Mouse (Mus musculus): Measurements from ENCODE around the gene Pomt2.

The Pomt2 gene

DNA sequence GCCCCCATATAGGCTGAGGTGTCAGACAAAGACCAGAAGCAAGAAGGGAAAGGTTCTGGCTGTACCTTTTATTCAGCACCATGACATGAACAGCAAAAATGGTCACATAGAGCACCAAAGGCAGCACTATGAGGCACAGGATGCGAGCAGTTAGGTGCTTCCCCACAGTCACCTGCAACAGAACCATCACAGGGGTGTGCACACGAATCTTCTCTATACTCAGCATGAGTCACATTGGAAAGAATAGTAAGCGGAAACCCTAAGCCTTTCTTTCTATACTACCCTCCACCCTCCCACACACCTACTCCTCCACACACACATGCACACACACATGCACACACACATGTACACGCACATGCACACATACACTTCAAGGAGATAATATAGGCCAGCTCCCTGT is 17.5 kb downstream of the Pomt2 start:
- DNase-seq (ENCODE audit: low read depth, low spot score), result no peak

DNA sequence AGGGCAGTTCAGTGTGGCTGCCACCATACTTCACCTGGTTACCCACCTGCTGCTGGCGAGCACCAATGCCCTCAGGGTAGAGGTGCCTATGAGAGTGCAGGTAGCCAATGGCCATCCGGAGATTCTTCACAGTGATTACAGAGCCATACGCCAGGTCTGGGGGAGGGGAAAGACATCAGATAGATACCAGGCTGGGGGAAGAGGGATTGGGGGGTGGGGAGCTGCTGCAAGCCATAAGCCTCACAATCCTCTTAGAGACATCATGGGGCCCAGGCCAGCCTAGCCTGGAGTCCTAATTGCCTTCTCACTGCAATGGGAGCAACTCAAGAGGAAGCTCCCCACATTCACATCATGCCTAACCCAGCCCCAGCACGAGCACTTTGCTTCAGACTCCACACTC is 20.5 kb downstream of the Pomt2 start:
- peak; percentile 82 for DNase-seq (ENCODE audit: low read depth, low spot score)

DNA sequence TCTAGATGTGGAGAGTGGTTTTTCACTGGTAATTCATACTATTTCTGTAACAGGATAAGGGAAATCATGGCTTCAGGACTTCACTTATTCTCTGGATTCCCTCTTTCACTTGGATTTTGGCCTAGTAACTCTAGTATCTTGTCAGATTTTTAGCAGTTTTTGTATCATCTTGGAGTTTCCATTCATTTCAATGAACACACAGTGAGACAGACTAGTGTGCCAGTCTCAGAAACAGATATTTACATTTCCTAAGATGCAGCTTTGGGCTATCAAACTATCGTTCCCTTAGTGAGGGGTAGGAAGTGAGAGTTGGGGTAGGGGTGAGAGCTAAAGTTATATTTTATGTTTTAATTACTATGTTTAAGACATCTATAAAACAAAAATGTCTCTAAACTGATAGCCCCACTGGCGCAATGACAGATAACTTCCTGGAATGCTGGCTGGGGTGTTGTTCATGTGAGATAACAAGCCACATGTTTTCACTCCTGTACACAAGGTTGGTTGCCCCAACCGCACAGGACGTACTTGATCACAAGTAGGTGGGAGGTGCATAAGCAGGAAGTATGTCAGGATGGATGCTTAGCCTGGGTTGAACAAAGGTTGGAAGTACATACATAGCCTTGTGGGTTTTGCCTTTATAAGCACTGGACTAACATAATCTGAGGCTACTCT is 25.7 kb downstream of the Pomt2 start:
- DNase-seq (ENCODE audit: low read depth, low spot score), result no peak

DNA sequence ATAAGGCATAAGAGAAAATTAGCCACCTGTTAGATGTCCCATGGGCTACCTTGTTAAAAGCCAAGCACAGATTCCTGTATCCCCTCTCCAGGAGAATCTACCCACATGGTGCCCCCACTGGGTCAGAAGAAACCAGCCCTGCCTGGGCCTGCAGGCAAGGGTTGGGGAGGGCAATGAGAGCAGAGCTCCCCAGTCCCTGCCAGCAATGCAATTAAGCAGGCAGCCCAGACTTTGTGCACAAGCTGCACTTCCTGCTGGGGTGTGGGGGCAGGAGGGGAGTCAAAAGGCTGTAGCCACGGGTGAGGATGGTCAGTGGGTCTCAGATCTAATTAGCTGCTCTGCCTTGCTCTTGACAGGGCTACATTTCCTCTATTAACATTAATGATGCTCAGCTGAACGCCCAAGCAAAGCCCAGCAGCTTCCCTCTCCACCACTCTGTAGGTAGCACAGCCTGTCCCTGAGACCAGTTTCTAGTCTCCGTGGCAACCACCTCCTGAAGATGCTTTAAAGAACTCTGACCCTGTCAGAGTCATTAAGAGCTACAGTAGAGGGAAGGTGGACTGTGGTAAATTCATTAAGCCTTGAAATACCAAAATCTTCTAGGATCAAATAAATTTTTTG is 40.3 kb downstream of the Pomt2 start:
- DNase-seq (ENCODE audit: low read depth, low spot score), result no peak

DNA sequence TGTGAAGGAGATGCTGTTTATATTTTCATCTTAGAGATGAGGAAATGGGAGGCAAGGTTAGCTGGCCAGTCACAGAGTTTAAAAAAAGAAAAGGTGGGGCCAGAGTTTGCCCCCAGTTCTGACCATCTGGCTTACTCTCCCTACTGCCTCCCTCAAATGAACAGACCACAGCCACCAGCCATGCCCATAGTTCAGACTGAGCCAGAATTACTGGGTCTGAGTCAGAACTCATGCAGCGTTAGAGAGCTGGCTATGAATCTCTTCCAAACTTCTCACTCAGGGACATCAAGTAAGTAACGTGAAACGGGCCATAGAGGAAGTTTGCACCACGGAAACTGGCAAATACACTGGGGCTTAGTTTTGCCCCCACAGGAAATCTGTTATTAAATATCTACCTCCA is 43.0 kb downstream of the Pomt2 start:
- DNase-seq (ENCODE audit: low read depth, low spot score), result no peak

DNA sequence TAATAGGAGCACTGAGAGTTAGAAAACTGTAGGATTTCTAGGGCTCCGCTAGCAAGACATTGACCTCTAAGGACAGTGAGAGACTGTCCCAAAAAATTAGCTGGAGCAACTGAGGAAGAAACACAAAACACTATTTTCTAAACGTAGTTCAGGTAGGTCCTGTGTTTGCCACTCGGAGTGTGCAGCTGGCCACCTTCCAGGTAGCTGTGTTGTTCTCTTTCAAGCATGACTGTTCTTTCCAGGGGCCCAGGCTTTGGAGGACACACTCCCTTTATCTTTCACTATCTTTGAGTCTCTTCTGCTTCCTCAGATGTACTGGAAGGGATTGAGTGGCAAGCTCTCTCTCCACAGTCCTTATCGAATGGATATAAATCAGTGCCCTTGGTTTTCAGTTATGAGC is 44.3 kb downstream of the Pomt2 start:
- no peak for DNase-seq (ENCODE audit: low read depth, low spot score)

DNA sequence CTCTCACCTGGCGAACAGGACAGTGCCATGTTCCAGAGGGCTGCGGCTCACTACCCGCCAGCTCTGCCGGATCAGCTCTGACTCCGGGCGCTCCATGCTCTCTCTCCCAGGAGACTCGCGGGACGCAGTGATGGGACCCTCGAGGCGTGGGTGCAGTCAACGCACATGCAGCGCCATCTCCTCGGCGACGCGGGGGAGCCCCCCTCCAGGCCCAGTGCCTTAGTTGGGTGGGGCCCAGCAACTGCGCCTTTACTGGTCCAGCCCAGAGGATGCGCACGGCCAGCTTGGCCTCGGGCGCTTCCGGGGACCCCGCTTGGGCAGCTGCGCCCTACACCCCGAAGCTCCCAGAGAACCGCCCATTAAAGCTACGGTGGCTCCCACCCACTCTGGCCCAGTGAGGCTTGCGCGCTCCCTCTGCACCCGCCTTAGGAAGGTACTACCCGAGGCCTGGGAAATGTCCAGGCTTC is 45.6 kb downstream of the Pomt2 start, which contains the start of gene Ngb:
Ngb (minus strand) TSS at position 375 of the 467 bp plus-strand sequence.
- DNase-seq (ENCODE audit: low read depth, low spot score), result no peak

DNA sequence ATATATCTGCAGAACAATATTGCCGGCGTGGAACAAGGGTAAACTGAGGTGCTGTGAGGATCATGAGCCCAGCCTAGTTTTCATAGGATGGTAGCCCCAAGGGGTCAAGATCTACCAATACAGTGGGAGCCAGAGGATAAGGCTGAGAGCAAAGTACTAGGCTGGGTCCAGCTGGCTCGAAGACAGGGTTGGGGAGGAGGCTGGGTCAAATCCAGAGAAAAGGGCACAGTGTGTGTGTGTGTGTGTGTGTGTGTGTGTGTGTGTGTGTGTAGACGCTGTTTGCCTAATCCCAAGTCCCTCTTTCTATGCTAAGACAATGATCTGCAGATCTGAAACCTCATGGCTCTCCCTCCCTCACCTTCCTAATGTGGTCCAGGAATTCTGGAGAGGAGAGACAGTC is 47.4 kb downstream of the Pomt2 start:
- no peak for DNase-seq (ENCODE audit: low read depth, low spot score)

DNA sequence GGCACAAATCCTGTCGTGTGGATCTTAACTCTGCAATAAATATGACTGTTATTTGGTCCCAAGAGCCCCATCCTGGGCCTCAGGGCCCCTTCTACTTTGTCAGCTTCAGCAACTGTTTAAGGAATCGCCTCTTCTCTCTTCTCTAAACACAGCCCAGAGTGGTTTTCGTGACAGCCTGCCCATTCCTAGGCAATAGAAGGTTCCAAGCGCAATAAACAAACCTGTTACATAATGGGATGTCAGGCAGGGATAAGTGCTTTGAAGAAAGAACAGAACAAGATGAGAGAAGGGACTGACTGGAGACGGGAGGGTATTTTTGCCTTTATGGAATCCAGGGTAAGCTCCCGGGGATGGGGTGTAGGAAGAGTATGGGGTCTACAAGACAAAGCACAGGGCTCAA is 54.1 kb downstream of the Pomt2 start:
- DNase-seq (ENCODE audit: low read depth, low spot score), result no peak

DNA sequence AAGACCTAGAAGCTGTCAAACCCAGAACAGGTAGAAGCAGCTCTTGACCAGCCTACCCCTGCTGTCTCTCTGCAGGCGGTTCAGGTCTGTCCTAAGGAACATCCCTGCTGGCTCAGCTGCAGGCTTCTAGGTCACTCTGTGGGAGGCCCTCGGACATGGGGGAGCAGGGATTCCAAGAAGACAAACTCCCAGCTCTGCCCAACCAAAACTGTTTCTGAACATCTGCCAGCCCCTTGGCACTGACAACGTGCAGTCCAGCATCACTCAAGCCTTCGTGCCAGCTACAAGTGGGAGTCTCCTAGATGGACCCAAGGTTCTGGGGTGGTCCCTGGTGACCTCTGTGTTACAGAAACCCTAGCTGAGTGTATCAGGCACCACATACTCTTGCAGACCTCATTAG is 54.5 kb downstream of the Pomt2 start:
- DNase-seq (ENCODE audit: low read depth, low spot score), result no peak

DNA sequence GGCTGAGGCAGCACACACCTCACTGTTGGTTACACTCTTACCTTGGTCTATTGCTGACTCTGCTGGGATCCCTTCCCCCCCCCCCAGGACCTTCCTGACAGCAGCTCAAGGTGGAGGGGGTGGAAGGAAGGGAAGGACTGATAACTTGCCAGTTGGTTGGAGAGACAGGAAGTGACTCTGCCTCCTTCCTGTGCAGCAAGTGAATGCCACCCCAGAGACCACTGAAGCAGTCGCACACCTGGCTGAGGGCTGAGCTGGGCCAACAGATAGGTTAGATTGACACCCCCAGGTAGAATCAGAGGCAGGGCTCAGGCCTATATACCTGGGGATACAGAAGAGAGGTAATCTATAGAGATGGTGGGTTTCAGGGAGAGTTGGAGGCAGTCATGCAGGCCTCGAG is 55.9 kb downstream of the Pomt2 start:
- no peak for DNase-seq (ENCODE audit: low read depth, low spot score)

DNA sequence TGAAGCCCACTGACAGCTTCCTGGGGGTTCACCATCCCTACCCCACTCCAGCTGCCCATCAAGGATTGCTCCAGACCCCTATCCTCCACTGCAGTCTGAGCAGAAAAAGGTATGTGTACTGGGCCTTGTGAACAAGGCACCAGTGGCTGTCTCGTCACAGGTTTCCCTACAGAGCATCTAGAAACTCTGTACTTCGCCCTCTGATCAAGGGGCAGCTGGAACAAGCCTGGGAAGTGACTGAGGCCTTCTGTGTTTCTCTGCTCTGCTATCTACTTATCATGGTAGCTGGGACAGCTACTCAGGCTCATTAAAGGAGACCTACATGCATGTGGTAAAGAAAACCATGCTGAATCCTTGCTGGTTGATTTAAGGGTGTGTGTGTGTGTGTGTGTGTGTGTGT is 58.1 kb downstream of the Pomt2 start:
- DNase-seq (ENCODE audit: low read depth, low spot score), result no peak

DNA sequence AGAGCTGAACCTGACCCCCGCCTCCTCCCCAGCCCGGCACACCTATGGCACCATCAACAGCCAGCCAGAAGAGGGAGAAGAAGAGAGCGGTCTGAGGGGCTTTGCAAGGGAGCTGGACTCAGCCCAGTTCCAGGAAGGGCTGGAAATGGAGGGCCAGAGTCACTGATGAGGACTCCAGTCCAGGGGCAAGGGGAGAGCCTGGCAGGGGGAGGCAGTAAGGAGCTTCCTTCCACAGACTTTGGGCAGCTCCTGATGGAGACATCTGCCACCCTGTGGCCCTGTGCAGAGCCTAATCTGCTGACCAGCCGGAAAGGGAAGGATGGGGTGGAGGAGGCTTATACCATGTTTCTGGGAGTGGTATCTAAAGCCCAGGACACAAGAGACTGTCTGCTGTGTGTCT is 58.5 kb downstream of the Pomt2 start:
- no peak for DNase-seq (ENCODE audit: low read depth, low spot score)

DNA sequence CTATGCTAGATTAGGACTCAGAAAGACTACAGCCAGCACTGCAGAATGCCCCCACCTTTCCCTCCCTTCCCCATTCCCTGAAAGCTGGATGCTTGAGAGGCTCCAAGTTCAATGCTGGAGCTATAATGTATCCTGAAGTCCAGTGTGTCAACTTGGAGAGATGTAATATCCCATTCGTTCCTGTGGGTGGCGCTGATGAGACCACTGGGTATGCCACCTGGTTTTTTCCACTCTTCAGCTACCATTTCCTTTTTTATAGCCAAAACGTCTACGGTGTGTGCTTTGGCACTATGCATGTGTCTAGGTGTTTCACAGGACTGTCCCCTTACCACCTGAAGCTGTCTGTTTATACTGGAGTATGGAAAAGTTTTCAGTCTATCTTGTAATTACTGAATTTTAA is 59.4 kb downstream of the Pomt2 start:
- no peak for DNase-seq (ENCODE audit: low read depth, low spot score)

DNA sequence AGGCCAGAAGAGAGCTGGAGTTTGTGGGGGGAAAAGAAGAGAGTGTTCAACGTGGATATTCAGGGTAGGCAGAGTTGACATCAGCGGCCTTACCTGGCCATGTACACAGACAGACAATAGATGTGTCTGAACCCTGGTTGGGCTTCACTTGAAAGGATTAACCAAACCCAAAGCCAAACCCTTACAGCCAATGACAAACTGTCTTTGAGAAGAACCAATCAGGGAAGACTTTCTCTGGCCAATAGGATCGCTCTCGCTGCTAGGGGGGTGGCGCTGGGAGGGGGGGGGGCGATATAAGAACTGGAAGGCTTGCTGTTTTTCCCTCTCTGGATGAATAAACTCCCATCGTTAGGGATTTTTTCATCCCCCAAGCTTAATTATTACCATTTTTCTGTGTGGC is 60.5 kb downstream of the Pomt2 start:
- DNase-seq (ENCODE audit: low read depth, low spot score), result no peak

DNA sequence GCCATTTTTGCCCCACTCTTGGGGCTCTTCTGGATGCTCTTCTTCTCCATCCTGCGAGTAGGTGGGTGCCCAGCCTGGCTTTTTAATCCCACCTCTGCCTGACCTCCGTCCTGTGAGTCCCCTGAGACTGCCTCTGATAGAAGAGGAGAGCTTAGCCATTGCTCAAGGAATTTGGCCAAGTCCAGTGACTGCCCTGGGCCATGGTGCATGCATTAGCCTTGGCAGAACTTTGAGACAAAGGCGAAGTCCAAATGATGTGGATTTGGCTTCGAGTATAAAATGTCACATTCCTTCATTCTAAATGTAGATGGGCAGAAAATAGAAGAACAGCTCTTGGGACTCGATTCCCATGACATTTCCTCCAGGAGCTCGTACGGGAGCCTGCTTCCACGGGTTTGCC is 65.0 kb downstream of the Pomt2 start:
- DNase-seq (ENCODE audit: low read depth, low spot score), result no peak

DNA sequence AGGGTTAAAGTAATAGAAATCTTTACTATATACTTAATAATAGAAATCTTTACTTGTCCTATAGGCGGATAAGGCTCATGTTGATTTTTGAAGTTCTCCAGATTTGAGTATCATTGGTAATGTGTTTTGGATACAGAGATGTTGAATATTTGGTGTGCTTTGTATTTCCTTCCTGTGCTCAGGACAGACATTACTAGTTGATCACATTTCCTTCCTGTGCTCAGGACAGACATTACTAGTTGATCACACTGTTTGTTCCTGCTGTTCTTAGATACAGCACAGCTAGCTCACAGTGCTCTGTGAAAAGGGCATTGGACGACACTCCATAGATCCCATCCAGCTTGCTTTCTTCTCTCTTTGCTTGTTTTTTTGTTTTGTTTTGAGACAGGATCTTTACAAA is 71.2 kb downstream of the Pomt2 start:
- DNase-seq (ENCODE audit: low read depth, low spot score), result no peak

DNA sequence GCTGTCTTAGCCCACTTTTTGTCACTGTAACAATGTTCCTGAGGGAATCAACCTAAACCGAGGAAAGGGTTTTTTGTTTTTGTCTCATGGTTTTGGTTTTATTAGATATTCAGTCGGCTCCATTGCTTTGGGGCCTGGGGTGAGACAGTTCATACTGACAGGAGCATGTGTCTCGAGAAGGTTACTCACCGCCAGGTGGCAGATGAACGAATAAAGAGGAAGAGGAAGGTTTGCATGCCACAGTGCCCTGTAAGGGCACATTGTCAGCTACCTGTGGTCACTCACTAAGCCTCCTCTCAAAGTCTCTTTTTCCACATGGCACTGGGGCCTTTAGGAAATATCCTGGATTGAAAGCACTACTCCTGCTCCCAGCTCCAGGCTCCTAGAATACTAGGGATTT is 77.2 kb downstream of the Pomt2 start:
- DNase-seq (ENCODE audit: low read depth, low spot score), result no peak

DNA sequence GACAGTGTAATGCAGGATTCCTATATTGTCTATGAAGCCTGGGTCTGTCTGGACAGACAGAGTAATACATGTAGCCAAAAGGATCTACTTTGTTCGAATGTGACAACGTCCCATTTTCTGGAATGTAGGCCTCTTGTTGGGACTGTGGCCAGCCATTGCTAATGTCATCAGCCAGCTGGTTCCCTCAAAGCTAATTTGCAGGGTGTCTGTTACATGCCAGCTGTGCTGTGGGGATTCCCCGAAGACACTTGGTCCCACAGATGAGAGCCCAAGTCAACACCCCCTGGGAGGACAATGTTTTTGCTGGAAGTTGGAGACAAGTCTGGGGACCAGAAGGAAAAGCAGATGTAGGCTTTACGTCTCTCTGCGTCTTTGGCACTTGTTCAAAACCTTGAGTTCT is 81.3 kb downstream of the Pomt2 start:
- DNase-seq (ENCODE audit: low read depth, low spot score), result no peak

DNA sequence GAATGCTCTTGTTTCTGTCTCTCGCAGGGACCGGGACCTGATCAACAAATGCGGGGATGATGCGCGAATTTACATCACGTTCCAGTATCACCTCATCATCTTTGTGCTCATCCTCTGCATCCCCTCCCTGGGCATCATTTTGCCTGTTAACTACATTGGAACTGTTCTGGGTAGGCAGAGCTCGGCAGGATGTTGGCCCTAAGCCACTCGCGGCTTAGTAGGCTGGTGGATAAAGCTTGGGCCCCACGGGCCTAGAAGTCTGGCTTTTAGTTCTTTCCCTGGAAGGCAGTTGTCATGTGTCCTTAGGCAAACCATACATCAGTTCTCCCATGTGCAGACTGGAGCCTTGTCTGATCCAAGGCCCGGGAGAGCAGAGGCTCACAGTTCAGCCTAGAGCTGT is 82.3 kb downstream of the Pomt2 start:
- no peak for DNase-seq (ENCODE audit: low read depth, low spot score)

DNA sequence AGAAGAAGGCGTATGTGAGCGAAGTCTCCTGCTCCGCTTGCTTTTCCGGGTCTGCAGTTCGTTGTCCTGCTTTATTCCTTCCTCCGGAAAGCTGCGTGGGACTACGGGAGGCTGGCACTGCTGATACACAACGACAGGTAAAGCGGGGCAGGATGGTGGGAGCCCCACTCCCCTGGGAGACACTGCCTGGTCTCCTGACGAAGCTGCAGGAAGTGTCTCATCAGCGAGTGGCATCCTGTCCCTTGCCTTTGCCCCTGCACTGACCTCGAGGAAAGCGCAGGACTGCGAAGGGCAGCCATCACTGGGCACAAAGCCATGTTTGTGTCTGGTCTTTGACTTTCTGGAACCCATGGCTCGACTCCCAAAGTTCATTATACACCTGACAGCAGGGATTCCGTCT is 90.7 kb downstream of the Pomt2 start:
- no peak for DNase-seq (ENCODE audit: low read depth, low spot score)
